Mouse (Mus musculus): Measurements from ENCODE around the gene Mars.

Gene Mars

DNA sequence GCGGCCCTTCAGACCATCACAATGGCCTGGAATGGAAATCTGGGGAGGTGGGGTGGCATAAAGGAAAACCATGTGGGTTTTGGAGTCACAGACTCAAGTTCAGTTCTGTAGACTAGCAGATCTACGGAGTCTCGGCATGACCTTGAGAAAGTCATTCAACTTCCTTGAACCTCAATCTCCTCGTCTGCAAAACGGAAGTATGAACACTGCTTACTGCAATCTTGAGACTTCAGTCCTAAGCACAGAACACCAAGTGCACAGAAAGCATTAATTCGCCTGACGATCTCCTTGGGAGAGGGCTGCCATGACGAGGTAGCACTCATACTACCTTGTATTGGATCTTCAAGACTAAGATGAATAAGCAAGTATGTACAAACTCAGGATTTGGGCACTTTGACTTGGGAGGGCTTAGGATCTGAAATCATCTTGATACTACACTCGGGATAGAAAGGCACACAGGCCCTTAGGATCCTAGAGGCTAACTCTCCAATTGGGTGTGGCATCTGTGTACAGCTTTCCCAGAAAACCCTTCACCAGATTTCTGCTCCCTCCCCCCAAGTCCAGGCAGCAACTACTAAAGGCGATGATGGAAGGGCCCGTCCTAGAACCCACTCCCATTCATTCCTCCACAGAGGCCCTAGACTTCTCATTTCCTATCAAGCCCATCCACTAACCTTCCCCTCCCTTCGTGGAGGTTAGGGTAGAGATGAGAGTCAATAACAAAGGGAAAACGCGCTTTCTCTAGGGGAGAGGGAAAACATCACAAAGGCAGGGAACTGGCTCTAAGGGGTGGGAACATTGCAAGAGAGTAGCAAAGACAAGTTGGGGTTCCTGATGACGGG lies 49.7 kb downstream of the Mars start:
- peak; percentile 53 for DNase-seq (ENCODE audit: low spot score)

DNA sequence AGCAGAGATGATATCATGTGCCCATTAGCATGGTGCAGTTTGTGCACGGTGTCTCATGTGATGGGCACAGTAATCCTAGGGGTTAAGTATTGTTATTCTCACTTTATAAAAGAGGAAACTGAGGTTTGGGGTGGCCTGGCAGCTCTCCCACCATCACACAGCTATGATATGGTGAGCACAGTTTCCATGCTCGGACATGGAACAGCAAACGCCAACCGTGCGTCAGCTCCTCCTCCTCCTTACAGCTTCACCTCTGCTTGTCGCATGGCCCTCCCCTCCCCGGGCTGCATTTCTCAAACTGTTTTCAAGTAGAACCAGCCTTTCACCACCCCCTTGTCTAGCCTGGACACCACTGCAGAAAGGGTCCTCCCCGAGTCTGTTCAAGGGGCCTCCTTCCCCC lies 53.1 kb downstream of the Mars start:
- DNase-seq (ENCODE audit: low spot score), result no peak

DNA sequence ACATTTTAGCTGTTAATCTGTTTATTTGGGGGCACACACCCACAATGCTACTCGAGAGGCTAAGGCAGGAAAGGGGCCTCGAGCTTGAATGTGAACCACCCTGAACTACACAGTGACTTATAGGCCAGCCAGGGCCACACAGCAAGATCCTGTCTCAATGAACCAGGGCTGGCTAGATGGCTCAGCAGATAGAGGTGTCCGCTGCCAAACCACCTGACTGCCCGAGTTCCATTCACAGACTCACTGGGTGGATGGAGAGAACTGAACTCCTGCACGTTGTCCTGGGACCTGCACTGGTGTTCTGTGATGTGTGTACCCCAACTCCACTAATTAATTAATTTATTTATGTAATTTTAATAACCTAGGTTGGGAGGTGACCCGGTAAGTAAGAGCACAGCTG lies 53.8 kb downstream of the Mars start:
- no peak for DNase-seq (ENCODE audit: low spot score)

DNA sequence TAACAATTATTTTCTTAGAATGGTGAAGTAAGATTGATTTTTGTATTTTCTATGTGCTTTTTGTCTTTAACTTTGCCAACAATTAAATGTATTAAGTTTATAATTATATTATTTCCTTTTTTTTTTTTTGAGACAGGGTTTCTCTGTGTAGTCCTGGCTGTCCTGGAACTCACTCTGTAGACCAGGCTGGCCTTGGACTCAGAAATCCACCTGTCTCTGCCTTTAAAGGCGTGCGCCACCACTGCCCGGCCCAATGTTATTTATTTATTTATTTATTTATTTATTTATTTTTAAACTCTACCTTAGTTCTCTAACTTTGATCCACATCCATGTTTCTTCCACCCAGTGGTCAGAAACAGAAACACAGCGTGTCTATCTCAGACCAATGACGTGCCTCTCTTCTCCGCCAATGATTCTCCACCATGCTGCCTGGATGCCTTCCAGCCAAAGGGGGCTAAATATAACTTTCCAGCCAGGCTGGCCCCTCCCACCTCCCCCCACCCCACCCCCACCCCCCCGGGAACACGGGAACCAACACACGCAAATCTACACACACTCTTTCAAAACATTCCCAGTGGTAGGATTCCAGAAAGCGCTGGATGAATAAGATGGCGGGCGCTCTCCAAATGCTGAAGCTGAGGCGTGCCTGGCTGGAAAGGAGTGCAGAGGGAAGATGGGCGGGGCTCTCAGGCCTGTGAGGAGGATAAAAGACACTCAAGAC lies 55.8 kb downstream of the Mars start:
- DNase-seq (ENCODE audit: low spot score), result no peak

DNA sequence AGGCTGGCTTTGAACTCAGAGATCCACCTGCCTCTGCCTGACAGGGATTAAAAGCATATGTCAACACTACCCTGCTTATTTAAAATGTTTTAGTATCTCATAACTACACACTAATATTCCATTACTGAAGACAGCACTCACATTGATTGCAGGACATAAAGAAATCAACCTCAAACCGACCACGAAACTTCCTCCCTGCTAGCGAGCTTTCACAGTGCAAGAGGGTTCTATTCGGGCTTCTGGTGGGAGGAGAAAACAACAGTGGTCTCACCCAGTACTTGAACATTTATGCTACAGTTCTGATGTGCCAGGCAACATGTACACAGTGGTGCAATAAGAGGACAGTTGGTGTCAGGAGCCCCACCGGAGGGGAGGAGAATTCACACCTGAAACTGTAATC lies 60.8 kb downstream of the Mars start:
- no peak for DNase-seq (ENCODE audit: low spot score)

Data from MN1 (cell line).